Mouse (Mus musculus) c-Kit-negative CD71-positive TER-119-positive erythroid progenitor cells, embryonic 14.5 days (primary cell): ENCODE measurements around the gene Itgad.

Source experiments
- DNase-seq: peaks from one replicate; pipeline ENCODE4 v3.0.0-alpha.2; 2013; ENCODE audit warnings: low read depth, low spot score

Itgad gene

GRCm38 (mm10) chr7:128180126-128180525, 25.9 kb downstream of the Itgad start:
- no peak for DNase-seq

- no peak for DNase-seq
These were observed 26.4 kb downstream of the Itgad start for GRCm38 (mm10) chr7:128180546-128180945.

- DNase-seq: no peak
These were observed 27.5 kb downstream of the Itgad start for GRCm38 (mm10) chr7:128181691-128182090.

- no peak for DNase-seq
These were observed 47.4 kb downstream of the Itgad start for GRCm38 (mm10) chr7:128201607-128202006.

- DNase-seq: no peak
These were observed 48.9 kb downstream of the Itgad start for GRCm38 (mm10) chr7:128203071-128203470.

- DNase-seq: no peak
These were observed 50.0 kb downstream of the Itgad start for GRCm38 (mm10) chr7:128204179-128204578.

GRCm38 (mm10) chr7:128205695-128206094, 51.5 kb downstream of the Itgad start:
- no peak for DNase-seq

- no peak for DNase-seq
These were observed 52.0 kb downstream of the Itgad start, which contains the start of gene Cox6a2 for GRCm38 (mm10) chr7:128206152-128206551. Gene Cox6a2, minus strand, starts transcription at chr7:128206387.

- DNase-seq: peak; percentile 34
These were observed 54.0 kb downstream of the Itgad start for GRCm38 (mm10) chr7:128208187-128208586.

GRCm38 (mm10) chr7:128209826-128210225, 55.6 kb downstream of the Itgad start:
- no peak for DNase-seq

- DNase-seq: no peak
These were observed 65.8 kb downstream of the Itgad start for GRCm38 (mm10) chr7:128219952-128220351.

- DNase-seq: no peak
These were observed 66.8 kb downstream of the Itgad start for GRCm38 (mm10) chr7:128220936-128221335.

- DNase-seq: no peak
These were observed 77.6 kb downstream of the Itgad start for GRCm38 (mm10) chr7:128231741-128232140.

- no peak for DNase-seq
These were observed 80.6 kb downstream of the Itgad start for GRCm38 (mm10) chr7:128234796-128235195.

- no peak for DNase-seq
These were observed 81.3 kb downstream of the Itgad start for GRCm38 (mm10) chr7:128235481-128235880.

GRCm38 (mm10) chr7:128236426-128236825, 82.2 kb downstream of the Itgad start:
- no peak for DNase-seq

GRCm38 (mm10) chr7:128236856-128237592, 82.8 kb downstream of the Itgad start, which contains the start of gene Armc5:
Gene Armc5, plus strand, starts transcription at chr7:128237342.
- peak; percentile 67 for DNase-seq

GRCm38 (mm10) chr7:128237593-128237926, 83.4 kb downstream of the Itgad start:
- no peak for DNase-seq

- peak; percentile 100 for DNase-seq
These were observed 84.0 kb downstream of the Itgad start, which contains the start of gene 9130023H24Rik for GRCm38 (mm10) chr7:128237927-128238778. Gene 9130023H24Rik, minus strand, starts transcription at chr7:128238031.

- DNase-seq: peak; percentile 67
These were observed 84.8 kb downstream of the Itgad start for GRCm38 (mm10) chr7:128238991-128239390.

- DNase-seq: no peak
These were observed 86.1 kb downstream of the Itgad start for GRCm38 (mm10) chr7:128240131-128240784.

- no peak for DNase-seq
These were observed 88.2 kb downstream of the Itgad start for GRCm38 (mm10) chr7:128242331-128242730.
